Mouse (Mus musculus) kidney, adult 2 months (tissue): Measurements from ENCODE around the gene Rad23a. TPM values are rescaled to one million over a fixed set of nuclear protein-coding genes. Genes with fewer than 3 reads are reported as not detected.

Source experiments
- DNase-seq: peaks from one replicate; pipeline ENCODE4 v3.0.0; 2021
- H3K27ac ChIP-seq: fragments of 200-500 bp; 2 replicates; pipeline ENCODE4 v1.5.1; 2012; ENCODE audit warnings: low read depth, low read length, control low read depth, inconsistent platforms; ENCODE audit not compliant: insufficient read depth
- H3K27me3 ChIP-seq: fragments of 200-500 bp; replicated peaks from 2 replicates; pipeline ENCODE4 v1.6.1; 2012; ENCODE audit warnings: mild to moderate bottlenecking, moderate library complexity, low read length, inconsistent platforms; ENCODE audit not compliant: control insufficient read depth, insufficient read depth
- H3K36me3 ChIP-seq: fragments of 200-500 bp; 2 replicates; pipeline ENCODE4 v1.6.1; 2012; ENCODE audit warnings: mild to moderate bottlenecking, moderate library complexity, low read length, inconsistent platforms; ENCODE audit not compliant: control insufficient read depth, insufficient read depth
- H3K4me1 ChIP-seq: fragments of 200-500 bp; 2 replicates; pipeline ENCODE4 v1.6.1; 2011; ENCODE audit warnings: low read length; ENCODE audit not compliant: control insufficient read depth, insufficient read depth
- H3K4me3 ChIP-seq: fragments of 200-500 bp; 2 replicates; pipeline ENCODE4 v1.5.1; 2011; ENCODE audit warnings: mild to moderate bottlenecking, low read depth, low read length, control low read depth; ENCODE audit not compliant: insufficient read depth
- CTCF ChIP-seq: fragments of 200-500 bp; conservative IDR thresholded peaks from 2 replicates; pipeline ENCODE4 v1.5.1; 2011; ENCODE audit warnings: low read depth, mild to moderate bottlenecking, control low read depth, low read length, moderate library complexity, mixed read lengths; ENCODE audit not compliant: insufficient read depth, insufficient read length
- POLR2A ChIP-seq: fragments of 200-500 bp; IDR thresholded peaks from one replicate; pipeline ENCODE4 v1.6.1; 2011; ENCODE audit warnings: low read depth, low read length, control low read depth
- WGBS: fragments of 180-500 bp; shearing (Covaris S2); methylation state at CpG from one replicate; pipeline ENCODE4 v1.1.7; 2018; 5-methylcytosine and 5-hydroxymethylcytosine counted together
- polyA plus RNA-seq: library from polyadenylated mRNA; depleted of rRNA; stranded (reverse); fragments of >200 nt; gene quantifications from 2 replicates; pipeline ENCODE4 v1.2.3, GENCODE M21; 2012; rRNA removed

Gene Rad23a
- polyA plus RNA-seq, 1 experiment = 73.0 TPM

DNA sequence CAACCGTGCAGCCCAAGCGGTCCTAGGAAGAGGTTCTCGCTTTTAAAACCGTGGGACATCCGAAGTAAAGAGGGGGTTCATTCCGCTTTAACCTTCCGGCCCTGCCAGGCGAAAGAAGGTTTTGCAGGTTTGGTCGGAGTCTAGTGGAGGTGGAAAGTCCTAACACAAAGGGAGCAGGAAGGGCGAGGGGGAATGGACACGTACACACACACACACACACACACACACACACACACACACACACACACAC is 55.0 kb downstream of the Rad23a start:
- Histone ChIP-seq H3K4me3 (no peak overlapping the region), H3K36me3 (no peaks in the 10 kb centered on the region), H3K27ac (no peak overlapping the region), H3K4me1 (peaks cover 17% of the 10 kb centered on the region), H3K27me3 (no peaks in the 10 kb centered on the region)
- DNase-seq = no peak
- WGBS = 53% methylated on average over 11 of the region's 11 CpGs
- TF ChIP-seq POLR2A (no peak), CTCF (no peak)

GRCm38 (mm10) chr8:84784681-84785505 is 55.6 kb downstream of the Rad23a start:
- H3K4me1 ChIP-seq = peaks cover 17% of the 10 kb centered on the region
- DNase-seq = no peak
- TF ChIP-seq POLR2A = no peak
- TF ChIP-seq CTCF = no peak
- no peak overlapping the region for H3K4me3 ChIP-seq
- no peak overlapping the region for H3K27ac ChIP-seq
- no peaks in the 10 kb centered on the region for H3K36me3 ChIP-seq
- no peaks in the 10 kb centered on the region for H3K27me3 ChIP-seq
- WGBS = 29% methylated on average over 48 of the region's 48 CpGs

Other genes with a start within 250 kb of the Rad23a start
- 5.7 and 7.3 TPM in 2 replicates for gene Ier2, start 177.8 kb downstream of the Rad23a start, polyA plus RNA-seq
- 73.7 and 98.9 TPM in 2 replicates for gene Trmt1, start 154.4 kb downstream of the Rad23a start, polyA plus RNA-seq
- 85.8 and 93.9 TPM in 2 replicates for gene Nacc1, start 152.8 kb downstream of the Rad23a start, polyA plus RNA-seq
- gene Lyl1, start 139.2 kb downstream of the Rad23a start, polyA plus RNA-seq = 3.2 and 4.1 TPM in 2 replicates
- 0.65 and 0.81 TPM in 2 replicates for gene G430095P16Rik, start 117.7 kb downstream of the Rad23a start, polyA plus RNA-seq
- 17.7 and 22.1 TPM in 2 replicates for gene Nfix, start 40.3 kb downstream of the Rad23a start, polyA plus RNA-seq
- gene Dand5, start 17.8 kb downstream of the Rad23a start, polyA plus RNA-seq = 4.4 and 4.5 TPM in 2 replicates
- 24.2 and 41.0 TPM in 2 replicates for gene Gadd45gip1, start 9.1 kb downstream of the Rad23a start, polyA plus RNA-seq
- gene Calr, start 6.3 kb upstream of the Rad23a start, polyA plus RNA-seq = 316 and 337 TPM in 2 replicates
- 37.5 and 37.6 TPM in 2 replicates for gene Farsa, start 16.3 kb upstream of the Rad23a start, polyA plus RNA-seq
- 0.87 and 1.7 TPM in 2 replicates for gene Syce2, start 31.4 kb upstream of the Rad23a start, polyA plus RNA-seq
- 700 TPM in 2 replicates for gene Gcdh, start 53.3 kb upstream of the Rad23a start, polyA plus RNA-seq
- 3.2 and 6.0 TPM in 2 replicates for gene Klf1, start 61.3 kb upstream of the Rad23a start, polyA plus RNA-seq
- 19.0 and 20.1 TPM in 2 replicates for gene Dnase2a, start 67.9 kb upstream of the Rad23a start, polyA plus RNA-seq
- 0.18 and 0.38 TPM in 2 replicates for gene Mast1, start 96.7 kb upstream of the Rad23a start, polyA plus RNA-seq
- not detected in 2 replicates for gene Rtbdn, start 106.3 kb upstream of the Rad23a start, polyA plus RNA-seq
- gene Gm49661, start 128.8 kb upstream of the Rad23a start, polyA plus RNA-seq = not detected in 2 replicates
- gene Prdx2, start 128.9 kb upstream of the Rad23a start, polyA plus RNA-seq = 304 and 376 TPM in 2 replicates
- 29.4 and 34.4 TPM in 2 replicates for gene Rnaseh2a, start 129.1 kb upstream of the Rad23a start, polyA plus RNA-seq
- gene Junb, start 138.1 kb upstream of the Rad23a start, polyA plus RNA-seq = 19.2 and 20.9 TPM in 2 replicates
- gene Hook2, start 149.9 kb upstream of the Rad23a start, polyA plus RNA-seq = 34.5 and 34.6 TPM in 2 replicates
- gene Best2, start 173.9 kb upstream of the Rad23a start, polyA plus RNA-seq = not detected in 2 replicates
- 266 and 270 TPM in 2 replicates for gene Asna1, start 184.6 kb upstream of the Rad23a start, polyA plus RNA-seq
- 103 and 111 TPM in 2 replicates for gene Trir, start 186.2 kb upstream of the Rad23a start, polyA plus RNA-seq
- 36.1 and 45.0 TPM in 2 replicates for gene Tnpo2, start 196.2 kb upstream of the Rad23a start, polyA plus RNA-seq
- gene Fbxw9, start 219.4 kb upstream of the Rad23a start, polyA plus RNA-seq = 32.6 and 39.6 TPM in 2 replicates
- 0.91 TPM in 1 of 2 replicates, not detected in the other for gene Gm5741, start 227.3 kb upstream of the Rad23a start, polyA plus RNA-seq
- gene Dhps, start 231.1 kb upstream of the Rad23a start, polyA plus RNA-seq = 26.0 and 30.8 TPM in 2 replicates
- 141 and 157 TPM in 2 replicates for gene Wdr83os, start 240.1 kb upstream of the Rad23a start, polyA plus RNA-seq
- gene Wdr83, start 240.6 kb upstream of the Rad23a start, polyA plus RNA-seq = 33.7 and 37.7 TPM in 2 replicates
- 111 and 116 TPM in 2 replicates for gene Man2b1, start 242.6 kb upstream of the Rad23a start, polyA plus RNA-seq